Mouse (Mus musculus) embryo, embryonic 11 days (tissue): ENCODE measurements around the gene Lipt2.

Experiments
- DNase-seq: peaks from one replicate; pipeline ENCODE4 v3.0.0-alpha.2; 2015

Lipt2 gene

DNA sequence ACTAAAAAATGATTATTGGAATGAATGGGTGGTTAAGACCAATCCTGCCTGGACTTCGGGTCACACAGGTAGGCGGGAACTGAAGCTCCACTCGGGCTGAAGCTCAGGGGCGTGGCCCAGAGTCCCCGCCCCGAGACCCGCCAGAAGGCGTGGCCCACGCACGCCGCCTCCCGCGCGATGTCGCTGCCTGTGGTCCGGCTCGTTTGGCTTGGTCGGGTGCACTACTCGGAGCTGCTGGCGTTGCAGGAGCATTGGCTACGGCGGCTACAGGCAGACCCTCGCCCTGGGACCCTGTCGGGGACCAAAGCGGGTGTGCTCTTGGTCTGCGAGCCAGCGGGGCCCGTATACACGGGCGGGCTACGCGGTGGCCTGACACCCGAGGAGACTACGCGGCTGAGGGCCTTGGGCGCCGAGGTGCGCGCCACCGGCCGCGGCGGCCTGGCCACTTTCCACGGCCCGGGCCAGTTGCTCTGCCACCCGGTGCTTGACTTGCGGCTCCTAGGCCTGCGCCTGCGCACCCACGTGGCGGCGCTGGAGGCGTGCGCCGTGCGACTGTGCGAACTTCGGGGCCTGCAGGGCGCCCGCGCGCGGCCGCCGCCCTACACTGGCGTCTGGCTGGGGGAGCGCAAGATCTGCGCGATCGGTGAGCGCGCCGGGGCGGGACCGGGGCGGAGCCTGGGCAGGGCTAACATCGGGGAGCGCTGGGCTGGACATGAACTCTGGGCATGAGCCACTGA is at the start of gene Lipt2:
TSS of gene Lipt2 (plus strand) at position 173 of the 737 bp plus-strand sequence.
- DNase-seq: peak; percentile 96

DNA sequence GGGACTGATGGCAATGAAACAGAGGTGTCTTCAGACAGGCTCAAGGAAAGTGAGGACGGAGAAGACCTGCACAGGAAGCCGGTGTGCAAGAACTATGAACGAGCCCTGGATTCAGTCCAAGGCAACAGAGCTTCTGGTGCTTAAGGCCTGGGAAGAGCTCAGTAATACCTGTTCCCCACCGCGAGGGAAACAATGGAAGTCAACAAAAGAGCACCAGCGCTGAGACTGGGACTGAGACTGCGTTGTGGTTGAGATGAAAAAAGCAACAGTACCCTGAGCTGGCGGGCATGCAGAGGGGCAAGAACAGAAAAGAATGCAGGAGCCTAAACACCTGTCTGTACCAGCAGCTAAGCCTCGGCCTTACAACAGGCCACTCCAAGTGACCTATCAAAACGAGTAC is 47.6 kb upstream of the Lipt2 start:
- no peak for DNase-seq

DNA sequence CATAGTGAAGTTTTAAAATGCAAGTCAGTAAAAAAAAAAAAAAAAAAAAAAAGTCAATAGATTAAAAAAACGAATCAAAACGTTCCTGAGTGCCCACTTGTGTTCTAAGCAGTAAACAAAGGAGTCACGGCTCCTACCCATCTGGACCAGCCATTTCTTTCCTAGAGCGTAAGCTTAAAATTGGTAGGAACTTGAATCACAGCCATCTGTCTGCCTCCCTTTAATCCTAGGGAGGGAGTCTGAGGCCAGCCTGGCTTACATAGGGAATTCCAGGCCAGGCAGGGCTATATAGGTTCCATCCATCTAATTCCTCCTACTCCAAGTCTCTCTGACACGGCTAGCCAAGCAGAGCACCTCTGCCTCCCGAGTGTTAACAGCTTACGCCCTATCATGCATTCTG is 45.3 kb upstream of the Lipt2 start:
- DNase-seq: no peak

DNA sequence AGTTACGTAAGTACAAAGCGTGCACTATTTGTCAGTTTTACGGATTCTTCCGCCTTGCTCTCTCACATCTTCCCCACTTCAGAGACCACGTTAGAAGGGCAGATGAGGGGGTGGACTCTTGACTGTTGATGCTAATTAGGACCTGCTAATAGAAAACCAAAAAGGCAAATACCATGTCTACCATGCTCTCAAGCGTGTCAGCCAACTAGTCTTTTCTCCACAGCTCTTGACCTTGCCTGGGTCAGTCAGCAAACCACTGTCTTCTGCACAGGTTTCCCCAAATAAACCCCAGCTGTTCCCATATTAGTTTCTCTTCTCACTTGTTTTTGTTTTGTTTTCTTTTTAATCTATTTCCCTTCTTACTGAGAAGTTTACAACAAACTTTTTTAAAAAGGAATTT is 44.8 kb upstream of the Lipt2 start:
- no peak for DNase-seq

DNA sequence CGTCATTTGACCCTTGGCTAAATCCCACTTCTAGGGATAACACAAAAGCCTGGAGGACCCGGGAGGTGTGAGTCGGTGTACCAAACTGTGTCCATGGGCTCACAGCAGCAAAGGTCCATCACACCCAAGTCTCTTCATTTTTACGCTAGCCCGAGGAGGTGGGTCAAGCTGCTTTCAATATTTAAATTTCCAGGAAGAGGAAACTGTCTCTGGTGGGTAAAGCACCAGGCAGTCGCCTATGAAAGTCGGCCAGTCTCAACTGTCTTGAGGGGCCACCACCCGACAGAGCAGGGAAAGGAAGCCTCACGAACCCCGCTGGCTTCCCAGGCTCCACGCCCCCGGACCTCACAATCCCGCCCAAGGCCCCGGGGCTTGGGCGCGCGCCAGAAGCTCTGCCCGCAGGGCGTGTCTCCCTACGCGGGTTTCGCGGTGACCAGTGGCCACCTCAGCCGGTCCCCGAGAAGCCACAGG is 38.3 kb upstream of the Lipt2 start:
- peak; percentile 74 for DNase-seq

DNA sequence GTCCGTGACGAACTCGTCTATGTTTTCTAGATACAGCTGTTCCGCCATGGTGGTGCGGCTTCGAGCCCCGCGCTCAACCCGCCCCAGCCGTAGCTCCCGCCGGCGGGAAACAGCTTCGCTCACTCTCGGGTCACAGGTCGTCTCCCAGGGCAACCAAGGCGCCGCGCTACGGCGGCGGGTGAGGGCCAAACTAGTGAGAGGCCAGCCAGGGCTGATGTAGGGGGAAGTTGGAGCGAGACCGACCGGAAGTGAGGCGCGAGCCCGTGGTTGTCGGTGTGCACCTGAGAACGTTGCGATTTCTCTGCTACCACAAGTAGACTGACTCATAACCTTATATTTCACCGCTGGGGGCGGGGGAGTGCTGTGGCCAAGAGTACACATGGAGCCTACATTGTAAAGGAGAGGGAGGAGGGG is 37.7 kb upstream of the Lipt2 start, which contains the start of gene Pold3:
TSS of gene Pold3 (minus strand) at position 190 of the 414 bp plus-strand sequence.
- peak; percentile 99 for DNase-seq

DNA sequence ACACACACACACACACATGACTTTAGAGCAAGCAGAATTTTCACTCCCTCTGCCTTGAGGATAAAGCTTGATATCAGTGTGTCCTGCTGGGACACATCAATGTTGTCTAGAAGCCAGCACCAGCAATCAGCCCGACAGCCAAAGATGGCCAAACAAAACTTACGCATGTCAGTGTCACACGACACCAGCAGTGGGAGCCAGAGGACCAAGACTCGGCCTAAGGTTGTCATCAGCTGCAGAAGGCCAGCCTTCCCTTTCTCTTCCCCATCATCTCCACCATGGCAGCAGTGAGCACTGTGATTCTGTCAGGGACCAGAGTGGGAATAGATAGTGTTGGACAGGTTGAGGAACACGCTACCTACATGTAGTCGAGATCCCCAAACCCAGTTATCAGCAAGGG is 35.6 kb upstream of the Lipt2 start:
- DNase-seq: peak; percentile 54

DNA sequence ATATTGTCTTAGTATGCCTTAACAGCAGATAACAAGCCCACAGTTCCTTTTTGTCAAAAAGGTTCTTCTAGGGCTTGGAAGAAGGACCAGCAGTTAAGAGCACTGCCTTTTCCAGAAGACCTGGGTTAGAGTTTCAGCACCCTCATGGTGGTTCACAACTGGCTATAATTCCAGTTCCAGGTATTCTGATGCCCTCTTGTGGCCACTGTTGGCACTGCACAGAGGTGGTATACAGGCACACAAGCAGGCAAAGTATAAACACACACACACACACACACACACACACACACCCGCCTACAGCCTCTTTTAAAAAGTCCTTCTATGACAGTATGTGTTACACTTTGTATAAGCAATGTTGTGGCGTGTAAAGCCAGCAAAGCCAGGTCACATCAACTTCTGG is 34.9 kb upstream of the Lipt2 start:
- DNase-seq: peak; percentile 25

DNA sequence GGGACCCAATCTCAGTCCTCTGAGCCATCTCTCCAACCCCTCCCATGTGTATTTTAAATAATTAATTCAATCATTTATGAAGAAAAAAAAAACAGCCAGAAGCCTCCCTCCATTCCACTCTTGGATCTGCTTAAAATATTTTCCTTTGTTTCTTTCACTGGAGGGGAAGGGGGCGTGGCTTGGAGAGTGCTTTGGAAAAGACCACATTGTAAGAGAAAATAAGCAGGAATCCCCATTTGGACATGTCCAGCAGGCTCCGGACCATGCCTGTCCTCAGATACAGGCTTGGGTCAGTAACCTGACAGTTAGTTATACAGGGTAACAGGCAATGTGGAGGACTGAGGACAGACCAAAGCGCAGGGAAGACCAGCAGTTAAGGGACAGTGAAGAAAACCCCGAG is 33.9 kb upstream of the Lipt2 start:
- DNase-seq: no peak

DNA sequence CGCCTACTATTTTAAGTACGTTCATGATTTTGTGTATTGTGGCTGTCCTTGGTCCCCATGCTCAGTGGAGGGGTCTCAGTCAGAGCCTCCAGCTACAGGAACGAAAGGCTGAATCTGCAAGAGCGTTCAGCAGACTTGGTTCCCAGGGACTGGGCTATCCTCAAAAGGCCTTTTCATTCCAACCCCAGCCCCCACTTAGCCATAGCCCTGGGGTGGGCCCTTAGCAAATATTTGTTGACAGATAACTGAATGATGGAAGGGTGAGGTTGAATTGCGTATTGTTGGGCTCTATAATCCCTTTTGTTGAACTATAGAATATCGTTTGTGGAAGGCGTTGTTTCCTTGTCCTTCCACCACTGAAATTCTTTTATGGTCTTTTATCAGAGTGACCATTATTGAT is 32.6 kb upstream of the Lipt2 start:
- DNase-seq: no peak

DNA sequence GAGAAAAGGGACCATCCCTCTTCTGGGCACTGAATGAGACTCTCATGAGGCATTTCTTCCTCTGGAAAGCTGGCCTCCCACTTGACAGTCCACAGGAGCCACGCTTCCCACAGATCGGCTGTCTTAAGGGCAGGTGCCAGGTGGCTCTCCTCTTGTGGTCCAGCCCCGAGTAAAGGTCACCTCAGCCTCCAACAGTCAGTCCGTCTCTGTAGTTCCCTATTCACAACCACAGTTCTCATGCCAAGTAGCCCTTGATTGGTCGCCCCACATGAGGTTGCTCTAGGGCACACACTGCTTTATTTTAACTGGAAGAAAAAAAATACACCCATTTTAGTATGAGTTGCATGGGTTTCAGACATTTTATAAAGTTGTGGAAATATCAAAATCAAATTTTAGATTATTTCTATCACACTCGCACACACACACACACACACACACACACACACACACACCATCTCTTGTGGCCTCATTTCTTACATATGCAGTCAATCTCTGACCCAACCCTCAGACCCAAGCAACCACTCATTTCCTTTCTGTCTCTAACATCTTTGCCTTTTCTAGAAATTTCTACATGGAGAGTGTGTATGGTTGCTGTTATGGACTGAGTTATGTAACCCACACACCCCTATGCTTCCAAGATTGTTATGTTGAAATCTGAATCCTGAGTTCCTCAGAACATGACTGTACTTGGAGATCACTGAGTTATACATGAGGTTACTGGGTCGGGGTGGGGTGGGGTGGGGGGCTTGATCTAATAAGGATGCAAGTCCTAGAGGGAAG is 30.6 kb upstream of the Lipt2 start:
- no peak for DNase-seq

DNA sequence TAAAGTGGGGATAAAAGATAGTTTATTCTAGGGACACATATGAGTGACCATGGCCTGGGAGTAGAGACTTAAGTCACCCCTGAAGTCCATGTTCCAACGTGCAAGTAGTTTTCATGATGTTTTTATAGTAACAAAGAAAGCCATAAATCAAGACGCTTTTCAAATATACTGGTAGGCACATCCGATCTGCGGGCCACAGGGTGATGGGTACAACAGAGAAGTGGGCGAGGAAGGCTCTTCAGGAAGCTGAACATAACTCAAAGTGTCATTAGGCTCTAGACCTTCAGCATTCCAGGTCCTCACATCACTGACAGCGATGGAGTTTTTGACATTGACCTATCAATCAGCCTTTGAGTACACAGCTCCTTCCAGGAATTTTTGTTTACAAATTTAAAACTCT is 28.5 kb upstream of the Lipt2 start:
- DNase-seq: no peak

DNA sequence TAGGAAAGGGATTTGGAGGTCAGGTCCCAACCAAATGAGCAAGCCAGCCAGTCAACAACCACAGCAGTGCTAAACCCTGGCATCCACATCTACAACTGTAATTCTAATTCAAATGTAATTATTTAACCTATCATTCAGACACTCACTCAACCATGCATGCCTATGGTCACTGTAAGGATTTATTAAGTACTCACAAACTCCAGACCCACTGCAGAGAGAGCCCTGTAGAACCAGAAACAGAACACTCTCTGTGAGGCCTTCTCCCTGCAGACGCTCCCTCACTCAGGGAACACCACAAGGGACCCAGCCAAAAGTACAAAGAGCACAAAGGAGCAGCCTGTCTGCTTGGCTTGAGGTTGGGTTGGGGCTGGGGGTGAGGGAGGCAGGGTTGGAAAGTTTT is 26.7 kb upstream of the Lipt2 start:
- DNase-seq: no peak

DNA sequence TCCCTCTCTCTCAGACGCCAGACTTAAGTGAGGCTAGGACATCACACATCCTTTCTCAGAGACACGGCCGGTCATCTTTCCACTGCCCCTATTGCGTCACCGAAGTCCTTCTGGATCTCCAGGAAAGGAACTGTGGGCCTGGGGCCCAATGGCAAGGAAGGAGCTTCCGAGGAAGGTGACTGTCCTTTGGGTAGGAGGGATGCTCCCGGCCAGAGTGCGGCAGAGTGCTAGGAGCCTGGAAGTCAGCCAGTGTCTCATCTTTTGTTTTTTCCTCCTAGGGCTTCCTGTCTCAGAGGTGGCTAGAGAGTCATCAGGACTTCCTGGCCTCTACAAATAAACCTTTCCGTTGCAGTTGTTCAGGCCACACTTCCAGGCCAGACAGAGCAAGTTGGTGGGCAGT is 22.0 kb upstream of the Lipt2 start:
- no peak for DNase-seq

DNA sequence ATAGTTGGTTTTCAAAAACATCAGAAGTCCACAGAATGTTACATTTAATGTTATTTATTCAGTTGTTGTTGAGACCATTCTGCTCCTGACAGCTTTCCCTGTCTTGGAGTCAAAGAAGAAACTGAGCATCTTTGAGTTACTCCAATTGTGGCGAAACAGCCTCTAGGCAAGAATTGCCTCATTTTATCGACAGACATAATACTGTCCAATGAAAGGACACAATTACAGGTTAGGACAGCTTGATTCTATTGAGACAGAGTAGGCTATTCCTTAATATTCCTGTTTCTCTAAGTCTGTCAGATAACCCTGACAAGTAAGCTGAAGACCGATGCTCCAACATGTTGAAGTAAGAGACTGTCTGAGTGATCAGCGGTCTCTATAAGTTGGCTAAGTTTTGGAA is 21.0 kb upstream of the Lipt2 start:
- no peak for DNase-seq

DNA sequence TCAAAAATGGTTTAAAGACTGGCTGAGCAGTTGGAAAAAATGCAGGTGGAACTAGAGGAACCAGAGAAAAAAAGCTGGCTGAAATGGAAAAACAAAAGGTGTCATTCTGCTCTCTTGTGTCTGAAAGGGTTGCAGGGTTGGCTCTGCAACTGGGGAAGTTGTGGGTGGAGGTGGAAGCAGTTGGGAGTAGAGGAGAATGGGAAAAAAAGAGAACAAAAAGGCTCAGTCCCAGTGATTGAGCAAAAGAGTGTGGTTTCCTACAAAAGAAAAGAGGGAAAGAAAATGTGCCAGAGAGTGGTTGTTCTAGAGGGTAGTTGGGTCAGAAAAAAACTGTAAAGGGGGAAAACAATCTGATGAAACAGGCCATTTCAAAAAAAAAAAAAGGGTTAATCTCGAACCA is 18.5 kb upstream of the Lipt2 start:
- no peak for DNase-seq

DNA sequence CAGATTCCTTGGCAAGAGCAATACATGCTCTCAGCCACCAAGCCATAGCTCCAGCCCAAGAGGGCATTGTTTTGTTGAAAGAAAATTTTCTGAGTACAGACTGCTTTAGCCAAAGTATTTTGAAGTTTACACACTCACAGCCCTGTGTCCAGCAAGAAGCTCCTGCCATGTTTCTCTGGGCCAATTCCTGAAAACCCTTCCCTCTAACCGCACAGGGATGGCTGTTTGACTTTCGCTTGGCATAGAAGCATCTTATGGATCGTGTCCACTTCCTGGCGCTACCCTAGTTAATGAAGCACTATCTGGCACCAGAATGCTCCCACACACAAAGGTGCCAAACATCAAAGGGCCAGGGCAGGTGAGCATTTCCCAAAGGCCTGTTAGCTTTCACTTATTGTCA is 10.5 kb upstream of the Lipt2 start:
- DNase-seq: no peak

DNA sequence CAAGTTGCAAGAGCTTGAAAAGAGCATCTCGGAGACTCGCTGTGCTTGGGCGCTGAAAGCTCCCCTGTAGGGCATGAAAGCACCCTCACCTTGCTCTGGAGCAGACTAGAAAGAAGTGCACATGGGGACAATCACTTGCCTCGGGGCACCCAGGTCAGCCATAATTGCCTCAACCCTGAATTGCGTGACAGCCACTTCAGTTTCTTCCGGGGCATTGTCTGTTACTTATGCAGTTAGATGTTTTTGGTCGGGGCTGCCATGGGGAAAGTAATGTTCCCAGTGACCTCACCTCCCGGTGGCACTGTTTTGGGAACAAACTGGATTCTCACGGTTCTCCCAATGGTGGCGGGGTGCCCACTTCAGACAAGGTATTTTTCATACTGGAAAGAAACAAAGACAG is 9.0 kb upstream of the Lipt2 start:
- DNase-seq: no peak

DNA sequence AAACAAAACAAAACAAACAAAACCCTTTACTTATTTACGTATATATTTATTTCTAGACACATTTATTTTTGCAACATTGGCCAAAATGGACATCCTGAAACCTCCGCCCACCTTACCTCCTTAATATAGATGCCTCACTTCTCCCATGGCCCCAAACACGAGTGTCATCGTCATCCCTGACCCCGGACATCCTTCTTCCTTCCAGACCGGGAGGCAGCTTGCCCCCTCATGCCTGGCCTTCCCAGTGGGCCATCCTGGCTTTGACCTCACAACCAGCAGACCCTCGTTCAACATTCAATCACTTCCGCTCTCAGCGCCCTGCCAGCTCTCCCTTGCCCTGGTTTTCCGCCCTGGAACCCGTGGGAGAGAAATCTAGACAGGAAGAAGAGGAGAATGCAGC is 8.5 kb upstream of the Lipt2 start:
- DNase-seq: no peak

DNA sequence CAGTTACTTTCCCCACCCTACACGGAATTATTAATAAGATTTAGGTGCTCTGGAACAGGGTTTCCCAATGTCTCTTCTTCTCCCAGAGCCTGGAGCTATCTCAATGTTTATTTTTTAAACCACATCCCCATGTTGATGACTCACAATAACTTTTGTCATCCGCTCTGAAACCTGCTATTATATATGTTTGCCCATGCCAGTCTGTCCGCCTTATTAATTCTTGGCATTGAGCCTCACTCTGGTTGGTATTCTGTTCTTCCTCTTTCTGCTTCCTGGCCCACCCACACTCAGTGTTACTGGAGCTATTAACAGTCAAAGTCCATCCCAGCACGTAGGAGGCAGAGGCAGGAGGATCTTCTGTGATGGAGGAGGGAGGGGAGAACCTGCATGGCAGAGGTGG is 1.4 kb upstream of the Lipt2 start:
- no peak for DNase-seq

DNA sequence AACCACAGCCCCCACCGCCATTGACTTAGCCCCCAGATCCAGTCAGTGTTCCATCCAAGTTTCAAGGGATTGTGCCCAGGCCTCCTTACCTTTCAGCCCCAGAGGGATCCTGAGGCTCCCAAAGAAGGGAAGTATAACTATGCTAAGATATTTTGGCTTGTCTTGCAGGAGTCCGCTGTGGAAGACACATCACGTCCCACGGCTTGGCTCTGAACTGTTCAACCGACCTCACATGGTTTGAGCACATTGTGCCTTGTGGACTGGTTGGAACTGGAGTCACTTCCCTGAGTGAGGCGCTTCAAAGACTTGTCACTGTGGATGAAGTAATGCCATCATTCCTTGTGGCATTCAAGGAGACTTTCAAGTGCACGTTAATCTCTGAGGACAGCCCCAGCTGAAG is 929 bp downstream of the Lipt2 start:
- DNase-seq: peak; percentile 21

DNA sequence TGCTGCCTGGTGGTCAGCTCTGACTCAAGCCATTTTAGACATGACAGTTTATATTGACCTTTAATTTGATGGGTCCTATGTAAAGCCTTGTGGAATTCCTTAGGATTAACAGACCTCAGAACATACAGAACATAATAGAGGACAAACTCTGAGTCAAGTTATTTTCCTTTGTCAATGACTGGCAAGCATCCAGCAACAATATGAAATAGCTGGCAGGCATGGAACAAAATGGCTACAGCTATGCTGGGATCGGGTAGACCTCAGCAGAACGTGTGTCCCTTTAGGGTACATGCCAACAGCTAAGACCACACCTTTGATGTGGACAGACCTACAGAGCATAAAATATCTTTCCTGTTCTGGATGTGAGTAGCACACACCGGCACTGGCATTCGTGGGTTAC is 4.4 kb downstream of the Lipt2 start:
- no peak for DNase-seq

DNA sequence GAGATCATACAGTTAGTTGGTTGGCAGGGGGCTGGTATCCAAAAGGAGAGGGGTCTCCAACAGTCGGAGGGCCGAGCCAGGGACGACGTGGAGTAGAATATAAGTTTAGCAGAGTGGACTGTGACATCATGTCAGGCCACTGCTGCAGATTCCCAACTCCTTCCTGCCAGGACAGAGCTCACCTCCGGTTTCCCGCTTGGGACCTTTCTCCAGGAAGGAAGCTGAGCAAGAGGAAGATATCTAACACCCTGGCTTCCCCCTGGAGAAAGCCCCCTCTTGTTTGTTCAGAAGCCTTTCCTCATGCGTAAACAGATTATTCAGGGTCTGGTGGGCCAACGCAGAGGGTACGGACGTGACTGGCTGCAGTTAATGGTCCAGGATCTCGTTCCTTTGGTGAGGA is 9.6 kb downstream of the Lipt2 start:
- no peak for DNase-seq

DNA sequence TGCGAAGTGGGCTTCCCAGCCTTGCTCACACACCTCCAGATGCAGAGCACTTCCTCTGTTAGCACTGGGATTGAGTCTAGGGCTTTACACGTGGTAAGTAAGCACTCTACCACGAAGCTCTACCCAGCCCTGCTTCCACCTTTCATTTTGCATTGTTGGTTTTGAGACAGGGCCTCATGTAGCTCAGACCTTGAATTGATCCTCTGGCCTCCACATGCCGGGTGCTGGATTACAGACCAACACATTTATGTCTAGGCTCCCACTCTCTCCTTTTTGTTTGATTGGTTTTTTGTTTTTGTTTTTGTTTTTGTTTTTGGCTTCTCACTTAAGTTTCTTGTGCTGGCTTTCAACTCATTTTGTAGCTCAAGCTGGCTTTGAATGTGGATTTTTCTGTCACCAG is 11.7 kb downstream of the Lipt2 start:
- DNase-seq: no peak

DNA sequence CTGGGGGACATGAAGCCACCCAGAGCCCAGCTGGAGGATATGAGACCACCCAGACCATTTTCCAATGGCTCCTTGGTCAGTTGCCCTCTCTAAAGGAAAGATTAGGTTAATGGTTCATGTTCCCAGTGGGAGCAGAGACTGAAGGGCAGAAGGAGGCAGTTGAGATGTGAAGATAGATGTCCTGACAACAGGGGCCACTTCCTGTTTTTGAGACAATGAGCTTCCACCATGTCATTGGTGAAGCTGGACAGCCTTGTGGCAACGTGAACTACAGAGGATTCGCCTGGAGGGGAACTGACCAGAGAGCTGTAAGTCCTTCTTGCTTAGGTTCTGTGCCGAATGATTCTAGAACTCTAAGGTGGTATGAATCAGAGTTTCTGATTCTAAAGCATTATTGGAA is 17.2 kb downstream of the Lipt2 start, which contains the start of gene Kcne3:
TSS of gene Kcne3 (plus strand) at position 234 of the 400 bp plus-strand sequence.
- no peak for DNase-seq
